Mouse (Mus musculus): ENCODE results near the gene Hmgcl.

Hmgcl gene

GRCm38 (mm10) chr4:135986943-135987710 lies 40.9 kb downstream of the Hmgcl start, which contains the start of gene Pithd1:
Gene Pithd1, minus strand, starts transcription at chr4:135987264.
- DNase-seq: peak; percentile 94

GRCm38 (mm10) chr4:135987714-135988113 lies 41.5 kb downstream of the Hmgcl start:
- DNase-seq: no peak

- DNase-seq: no peak
Observed at GRCm38 (mm10) chr4:135993941-135994340, 47.7 kb downstream of the Hmgcl start.

GRCm38 (mm10) chr4:135995118-135995517 lies 48.9 kb downstream of the Hmgcl start:
- DNase-seq: no peak

- DNase-seq: no peak
Observed at GRCm38 (mm10) chr4:136004107-136004675, 57.9 kb downstream of the Hmgcl start.

- no peak for DNase-seq
Observed at GRCm38 (mm10) chr4:136004921-136005320, 58.7 kb downstream of the Hmgcl start.

GRCm38 (mm10) chr4:136006821-136007220 lies 60.6 kb downstream of the Hmgcl start:
- no peak for DNase-seq

- no peak for DNase-seq
Observed at GRCm38 (mm10) chr4:136008782-136009447, 62.7 kb downstream of the Hmgcl start.

GRCm38 (mm10) chr4:136010586-136010985 lies 64.3 kb downstream of the Hmgcl start:
- no peak for DNase-seq

All from cerebellum, adult 11 months (tissue).